Mouse (Mus musculus): ENCODE data around the gene Omg.

- TF ChIP-seq TAL1 (IDR thresholded peaks at IDR 0.05; ENCODE audit: low read length) (no peak), GATA1 (IDR thresholded peaks at IDR 0.05; ENCODE audit: low read length) (no peak)
Measured at GRCm38 (mm10) chr11:79528601-79529000, 24.7 kb upstream of the Omg start.
